Mouse (Mus musculus): ENCODE results near the gene Zfp367. TPM values are rescaled to one million over a fixed set of nuclear protein-coding genes. Genes with fewer than 3 reads are reported as not detected.

The Zfp367 gene
- 10 to 100 TPM; 30.2 to 31.7 TPM for total RNA-seq (2023)

DNA sequence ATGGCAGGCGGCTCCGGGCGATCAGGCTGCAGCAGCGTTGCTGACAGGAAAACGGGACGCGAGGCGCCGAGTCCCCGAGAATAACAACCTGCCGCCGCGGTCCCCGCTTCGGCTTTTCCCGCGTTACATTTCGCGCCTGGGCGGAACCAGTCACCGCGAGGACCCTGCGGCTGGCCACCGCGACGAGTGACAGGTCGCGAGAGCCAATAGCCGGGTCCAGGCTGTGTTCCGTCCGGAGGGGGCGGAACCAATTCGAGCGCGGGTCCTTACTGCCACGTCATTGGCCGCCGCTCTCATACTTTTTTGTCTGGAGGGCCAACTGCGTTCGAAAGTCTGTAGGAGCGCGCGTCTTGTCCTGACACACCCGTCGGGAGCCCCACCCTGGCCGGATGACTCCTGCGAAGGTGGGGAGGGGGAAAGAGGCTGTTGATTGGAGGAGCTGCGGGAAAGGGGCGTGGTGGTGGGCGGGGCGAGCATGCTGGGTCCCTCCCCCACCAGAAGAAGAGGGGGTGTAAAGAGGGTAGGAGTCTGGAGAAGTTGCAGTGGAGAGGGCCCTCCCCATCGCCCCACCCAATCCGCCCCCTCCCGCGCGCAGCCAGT, at the start of gene Zfp367:
Gene Zfp367 (minus strand): TSS at position 120 of the 600 bp plus-strand sequence.

DNA sequence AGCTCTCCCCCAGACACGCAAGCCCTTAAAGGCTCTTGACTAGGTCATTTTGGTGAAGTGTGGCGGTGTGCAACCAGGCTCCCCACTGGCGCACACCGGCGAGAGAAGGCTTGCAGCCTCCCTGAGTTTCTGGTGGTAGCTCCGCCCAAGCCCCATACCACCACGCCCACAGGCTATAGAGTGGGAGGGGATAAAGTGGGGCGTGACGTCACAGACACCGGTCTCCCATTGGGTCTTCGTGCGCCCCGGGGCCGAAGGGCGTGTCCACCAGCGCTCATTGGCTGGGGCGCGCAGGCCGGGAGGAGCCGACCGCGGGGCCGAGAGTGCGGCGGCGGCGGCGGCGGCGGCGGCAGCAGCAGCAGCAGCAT, 8.5 kb upstream of the Zfp367 start, which contains the start of gene Habp4:
Gene Habp4 (plus strand): TSS at position 277 of the 368 bp plus-strand sequence.

DNA sequence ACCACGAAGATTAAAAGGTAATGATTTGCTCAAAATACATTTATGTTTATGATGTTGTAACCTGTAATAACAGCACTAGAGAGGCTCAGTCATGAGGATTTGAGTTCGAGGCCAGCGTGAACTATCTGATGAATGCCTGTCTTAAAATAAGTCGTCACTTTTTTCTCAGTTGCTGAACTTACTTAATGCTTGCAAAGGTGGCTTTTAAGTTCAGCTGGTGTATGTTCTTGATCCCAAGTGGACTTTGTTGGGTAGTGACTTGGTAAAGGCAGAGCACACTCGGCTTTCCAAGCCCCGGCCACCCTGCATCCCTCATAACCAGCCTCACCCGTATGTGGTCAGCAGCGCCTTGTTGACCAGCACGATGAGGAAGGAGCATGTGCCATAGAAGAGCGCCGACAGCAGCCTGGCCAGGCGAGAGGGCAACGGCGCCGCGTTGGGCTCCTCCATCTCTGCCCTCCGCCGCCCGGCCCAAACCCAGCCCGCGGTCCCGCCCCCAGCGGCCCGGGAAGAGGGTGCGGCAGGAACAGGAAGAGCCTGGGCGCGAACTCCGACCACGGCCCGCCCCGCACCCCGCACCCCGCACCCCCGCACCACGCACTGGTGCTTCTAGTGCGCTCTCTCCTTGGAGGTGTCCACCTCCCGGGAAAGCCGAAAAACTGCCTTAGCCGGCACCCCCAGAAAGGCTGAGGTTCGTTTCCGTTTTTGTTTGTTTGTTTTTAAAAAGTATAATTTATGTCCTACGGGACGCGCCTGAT, 24.0 kb downstream of the Zfp367 start, which contains the start of gene Slc35d2:
Gene Slc35d2 (minus strand): TSS at position 511 of the 758 bp plus-strand sequence.

DNA sequence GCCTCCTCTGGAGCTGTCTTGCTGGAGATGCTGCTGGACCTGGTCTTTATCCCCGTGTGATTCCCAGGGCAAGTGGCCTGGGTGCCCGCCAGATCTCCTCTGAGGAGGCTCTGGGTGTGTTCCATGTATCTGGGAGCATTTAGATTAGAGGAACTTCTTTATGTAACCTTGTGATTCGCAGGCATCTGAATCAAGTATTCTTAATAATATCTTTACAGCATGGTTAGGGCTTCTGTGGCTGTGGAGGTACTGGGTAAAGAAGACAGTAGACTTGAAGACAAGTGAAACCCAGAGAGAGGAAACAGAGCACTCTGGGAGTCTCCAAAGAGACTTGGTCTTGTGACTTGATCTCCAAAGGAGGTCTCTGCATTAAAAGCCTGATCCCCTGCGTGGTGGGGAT, 63.9 kb downstream of the Zfp367 start, which contains the start of gene Hsd17b3:
Gene Hsd17b3 (minus strand): TSS at position 101 of the 400 bp plus-strand sequence.

Other genes starting within 250 kb of the Zfp367 start
- gene Hsd17b3, start 64.0 kb downstream of the Zfp367 start, total RNA-seq (2023) = not detected
- 10 to 100 TPM; 17.1 to 24.9 TPM for gene Slc35d2, start 23.8 kb downstream of the Zfp367 start, total RNA-seq (2023)
- 1 to 10 TPM; 2.8 to 3.7 TPM for gene Habp4, start 8.6 kb upstream of the Zfp367 start, total RNA-seq (2023)
- gene Cdc14b, start 122.1 kb upstream of the Zfp367 start, total RNA-seq (2023) = 1 to 10 TPM; 2.6 to 4.1 TPM
- gene Aaed1, start 159.5 kb upstream of the Zfp367 start, total RNA-seq (2023) = 10 to 100 TPM; 27.6 to 30.6 TPM
- gene Ctsl, start 217.7 kb upstream of the Zfp367 start, total RNA-seq (2023) = 100 to 1,000 TPM in 1 of 2 experiments, 10 to 100 TPM in 1; 79.0 to 107 TPM